Mouse (Mus musculus) lung, embryonic 14.5 days (tissue): ENCODE data around the gene Atp5j2. TPM values are rescaled to one million over a fixed set of nuclear protein-coding genes. Genes with fewer than 3 reads are reported as not detected.

Experiments used
- ATAC-seq: fragments of 200-750 bp; cut with Nextera tagmentation; 2 replicates; pipeline ENCODE4 v1.8.0; 2017; ENCODE audit warnings: mild to moderate bottlenecking, moderate TSS enrichment, moderate library complexity; ENCODE audit not compliant: insufficient read depth
- DNase-seq: peaks from one replicate; pipeline ENCODE4 v3.0.0-alpha.2; 2015
- H3K27ac ChIP-seq: fragments of 300-500 bp; sonication (generic); 2 replicates; pipeline ENCODE4 v1.5.1; 2014; ENCODE audit warnings: low read depth, mild to moderate bottlenecking, moderate library complexity
- H3K27me3 ChIP-seq: fragments of 300-500 bp; sonication (generic); 2 replicates; pipeline ENCODE4 v1.6.1; 2014; ENCODE audit warnings: low read length, control low read depth; ENCODE audit not compliant: insufficient read depth
- H3K36me3 ChIP-seq: fragments of 300-500 bp; sonication (generic); 2 replicates; pipeline ENCODE4 v1.6.1; 2014; ENCODE audit warnings: control low read depth; ENCODE audit not compliant: insufficient read depth
- H3K4me1 ChIP-seq: fragments of 300-500 bp; sonication (generic); 2 replicates; pipeline ENCODE4 v1.6.1; 2014; ENCODE audit warnings: antibody characterized with exemption, control low read depth; ENCODE audit not compliant: insufficient read depth
- H3K4me2 ChIP-seq: fragments of 300-500 bp; sonication (generic); 2 replicates; pipeline ENCODE4 v1.6.1; 2014; ENCODE audit warnings: mild to moderate bottlenecking
- H3K4me3 ChIP-seq: fragments of 300-500 bp; sonication (generic); 2 replicates; pipeline ENCODE4 v1.5.1; 2014; ENCODE audit warnings: low read depth, low read length
- H3K9ac ChIP-seq: fragments of 300-500 bp; sonication (generic); 2 replicates; pipeline ENCODE4 v1.6.1; 2014
- H3K9me3 ChIP-seq: fragments of 300-500 bp; sonication (generic); 2 replicates; pipeline ENCODE4 v1.6.1; 2016; ENCODE audit warnings: low read depth, low read length, control low read depth
- CTCF ChIP-seq: IDR thresholded peaks from 2 replicates; pipeline ENCODE4 v1.5.1; 2016; ENCODE audit warnings: antibody characterized with exemption, low read depth
- WGBS: fragments of 180-500 bp; shearing (Covaris S2); extraction: QIAGEN DNeasy Blood & Tissue Kit; methylation state at CpG from one replicate; pipeline ENCODE4 v1.1.7; 2014; 5-methylcytosine and 5-hydroxymethylcytosine counted together
- polyA plus RNA-seq: library from polyadenylated mRNA; unstranded; fragments of >200 nt; fragmentation: Nextera tagmentation; extraction: Ambion mirVana; gene quantifications from 2 replicates; pipeline ENCODE4 v1.2.1, GENCODE M21; 2014

Gene Atp5j2
- polyA plus RNA-seq, 1 experiment from 2014 or later = 564 TPM

DNA sequence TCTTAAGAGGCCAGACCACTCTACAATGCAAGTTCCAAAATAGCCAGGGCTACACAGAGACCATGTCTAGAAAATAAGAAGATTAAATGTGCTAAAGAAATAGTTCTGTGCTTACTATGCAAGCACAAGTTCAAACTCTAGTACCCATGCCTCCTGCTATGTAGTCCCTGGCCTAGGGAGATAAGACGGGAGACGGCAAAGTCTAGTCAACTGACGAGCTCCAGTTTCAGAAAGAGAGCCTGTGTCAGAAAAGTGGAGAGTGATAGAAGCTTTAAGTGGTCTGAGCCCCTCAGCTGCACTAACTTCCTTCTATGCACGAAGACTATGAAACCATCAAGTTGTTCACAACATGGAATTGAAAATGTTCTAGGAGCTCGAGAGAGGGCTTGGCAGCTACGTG, 42.6 kb downstream of the Atp5j2 start:
- Histone ChIP-seq H3K27ac (no peak overlapping the region), H3K27me3 (no peaks in the 10 kb centered on the region), H3K36me3 (peaks cover 86% of the 10 kb centered on the region), H3K9me3 (no peaks in the 10 kb centered on the region), H3K4me3 (no peak overlapping the region), H3K4me1 (no peaks in the 10 kb centered on the region), H3K9ac (no peak overlapping the region), H3K4me2 (no peak overlapping the region)
- 83% methylated on average over 6 of the region's 6 CpGs for WGBS
- no peak for TF ChIP-seq CTCF
- no peak for DNase-seq
- ATAC-seq = no peak

DNA sequence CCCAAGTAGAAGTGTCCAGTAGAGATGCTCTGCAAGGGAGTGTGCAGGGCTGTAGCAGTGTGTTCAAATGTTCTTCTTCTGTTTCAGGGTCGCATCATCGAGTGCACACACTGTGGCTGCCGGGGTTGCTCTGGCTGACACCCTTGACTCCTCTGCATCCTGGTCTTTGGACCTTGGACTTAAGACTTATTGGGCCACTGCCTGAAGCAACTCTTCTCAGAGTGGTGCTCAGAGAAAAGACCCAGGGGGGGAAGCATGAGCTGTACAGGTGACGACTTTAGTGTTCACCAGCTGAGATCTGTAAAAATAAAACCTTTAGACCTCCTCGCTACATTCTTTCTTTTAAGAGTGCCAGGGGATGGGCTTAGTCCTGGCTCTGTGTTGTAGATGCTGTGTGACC, 44.1 kb downstream of the Atp5j2 start:
- ATAC-seq = no peak

DNA sequence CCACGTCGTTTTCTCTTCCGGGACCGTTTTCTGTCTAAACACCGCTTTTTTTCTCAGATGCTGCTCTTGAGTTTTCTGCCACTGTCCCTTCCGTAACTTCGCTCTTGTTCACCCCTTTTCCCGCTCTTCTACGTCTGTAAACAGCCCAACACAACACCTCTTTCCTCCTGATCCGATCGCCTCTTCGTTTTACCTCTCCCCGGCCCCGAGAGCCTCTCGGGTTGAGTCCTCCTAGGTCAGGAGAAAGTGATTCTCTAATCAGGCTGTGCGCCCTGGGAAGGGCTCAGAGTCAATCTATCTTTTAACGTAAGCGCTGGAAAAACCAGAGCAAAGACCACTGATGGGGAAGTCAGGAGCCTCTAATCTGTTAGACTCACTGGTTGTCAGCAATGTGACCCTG, 51.3 kb downstream of the Atp5j2 start:
- H3K27me3 ChIP-seq = no peaks in the 10 kb centered on the region
- H3K27ac ChIP-seq = peak overlapping the region; percentile 90
- H3K4me3 ChIP-seq = peak overlapping the region; percentile 96
- H3K4me1 ChIP-seq = 0 out of 2 replicates have a peak, but pooled peaks cover 3% of the 10 kb centered on the region
- under 1% methylated on average over 18 of the region's 18 CpGs for WGBS
- H3K4me2 ChIP-seq = peak overlapping the region; percentile 94
- ATAC-seq (peak; percentile 5; the same call in 1 of the 2 replicates), DNase-seq (no peak)
- H3K36me3 ChIP-seq = peaks cover 57% of the 10 kb centered on the region
- no peaks in the 10 kb centered on the region for H3K9me3 ChIP-seq
- H3K9ac ChIP-seq = peak overlapping the region; percentile 90
- no peak for TF ChIP-seq CTCF

More for the DNA sequence above, 44.1 kb downstream of the Atp5j2 start:
- Histone ChIP-seq H3K9ac (no peak overlapping the region), H3K27me3 (no peaks in the 10 kb centered on the region), H3K27ac (no peak overlapping the region), H3K4me2 (no peak overlapping the region), H3K36me3 (peaks cover 88% of the 10 kb centered on the region), H3K4me3 (no peak overlapping the region), H3K4me1 (no peaks in the 10 kb centered on the region), H3K9me3 (no peaks in the 10 kb centered on the region)
- WGBS = 89% methylated on average over 5 of the region's 5 CpGs
- no peak for TF ChIP-seq CTCF
- no peak for DNase-seq

DNA sequence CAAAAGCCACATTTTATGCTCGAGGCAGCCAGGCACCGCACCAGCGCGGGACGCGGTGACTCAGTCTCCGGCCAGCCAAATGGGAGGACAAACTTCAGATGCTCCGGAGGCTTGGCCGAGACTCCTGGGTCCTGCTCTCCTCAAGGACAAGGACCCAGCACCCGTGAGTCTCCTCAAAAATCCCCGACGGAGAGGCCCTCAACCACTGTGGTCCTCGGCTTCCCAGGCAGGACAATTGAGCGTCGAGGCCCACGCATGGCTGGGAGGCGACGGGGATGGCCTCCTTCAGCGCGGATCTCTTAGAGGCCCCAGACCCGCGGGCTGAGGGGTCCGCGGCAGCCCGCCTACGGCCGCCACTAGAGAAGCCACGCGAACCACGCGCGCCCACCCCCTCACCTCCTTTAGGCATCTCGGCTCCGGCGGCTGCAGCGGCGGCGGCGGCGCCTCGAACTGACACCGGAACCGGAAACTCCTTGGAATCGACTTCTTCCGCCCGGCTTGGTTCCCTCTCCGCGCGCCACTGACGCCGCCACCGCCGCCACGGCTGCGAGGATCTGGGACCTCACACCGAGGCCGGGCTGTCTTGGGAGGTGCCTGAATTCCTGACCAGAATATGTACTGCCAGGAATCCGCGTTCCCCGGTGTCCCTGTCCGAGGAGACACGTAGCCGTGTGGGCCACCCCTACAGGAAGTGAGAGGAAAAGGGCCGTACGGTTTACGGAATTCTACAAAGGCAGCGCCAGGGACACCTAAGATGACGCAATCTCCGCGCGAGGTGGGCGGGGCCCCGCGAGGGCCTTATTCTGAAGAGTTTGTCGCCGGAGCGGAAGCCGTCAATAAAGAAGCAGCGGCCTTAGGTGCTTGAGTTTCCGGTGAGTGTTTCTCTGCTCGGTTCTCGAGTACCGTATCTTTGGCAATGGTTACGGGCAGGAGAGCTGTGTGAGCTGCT, 52.0 kb downstream of the Atp5j2 start, which contains the start of the genes Pdap1 and Bud31:
Gene Pdap1 (minus strand): TSS at position 668 of the 949 bp plus-strand sequence.
Gene Bud31 (plus strand): TSS at position 792 of the 949 bp plus-strand sequence.
- peak within 1 kb of the TSS; percentile 90 for H3K27ac ChIP-seq
- peak within 1 kb of the TSS; percentile 90 for H3K9ac ChIP-seq
- peak within 1 kb of the TSS; percentile 94 for H3K4me2 ChIP-seq
- H3K4me3 ChIP-seq = peak within 1 kb of the TSS; percentile 96
- ATAC-seq (peak; percentile 95), DNase-seq (peak; percentile 97)
- 0 out of 2 replicates have a peak, but pooled peaks have one; percentile 16 for TF ChIP-seq CTCF
- H3K27me3 ChIP-seq = no peaks in the 10 kb centered on the region
- 0 out of 2 replicates have a peak, but pooled peaks cover 3% of the 10 kb centered on the region for H3K4me1 ChIP-seq
- no peaks in the 10 kb centered on the region for H3K9me3 ChIP-seq
- peaks cover 57% of the 10 kb centered on the region for H3K36me3 ChIP-seq
- WGBS = under 1% methylated on average over 84 of the region's 84 CpGs

DNA sequence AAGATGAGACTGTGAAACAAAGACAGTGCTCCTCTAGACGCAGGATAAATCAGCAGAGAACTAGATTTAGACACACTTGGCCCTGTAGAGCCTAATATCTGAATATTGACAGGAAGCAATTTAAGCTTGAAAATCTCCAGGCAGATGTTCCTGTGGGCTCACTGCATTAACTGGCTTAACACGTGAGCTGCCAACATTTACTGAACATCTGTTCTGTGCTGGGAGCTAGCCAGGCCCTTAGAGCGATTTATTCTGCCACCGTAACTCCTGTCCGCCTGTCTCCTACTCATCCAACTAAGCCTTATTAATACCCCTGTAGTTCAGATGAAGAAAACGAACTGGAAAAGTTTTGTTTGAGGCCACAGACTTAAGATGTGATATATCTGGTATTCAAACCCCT, 53.0 kb downstream of the Atp5j2 start:
- Histone ChIP-seq H3K9me3 (no peaks in the 10 kb centered on the region), H3K36me3 (peaks cover 57% of the 10 kb centered on the region), H3K4me2 (peak overlapping the region; percentile 94), H3K27ac (no peak overlapping the region), H3K27me3 (no peaks in the 10 kb centered on the region), H3K4me3 (peak overlapping the region; percentile 96), H3K9ac (peak overlapping the region; percentile 90), H3K4me1 (0 out of 2 replicates have a peak, but pooled peaks cover 3% of the 10 kb centered on the region)
- 10% methylated on average over 6 of the region's 6 CpGs for WGBS
- TF ChIP-seq CTCF = no peak
- ATAC-seq (no peak), DNase-seq (peak; percentile 48)

Other genes with a start within 250 kb of the Atp5j2 start
- gene Smurf1, start 226.2 kb downstream of the Atp5j2 start, polyA plus RNA-seq = 27.0 and 28.3 TPM in 2 replicates
- not detected in 2 replicates for gene Gm4871, start 159.3 kb downstream of the Atp5j2 start, polyA plus RNA-seq
- not detected in 2 replicates for gene 1700018F24Rik, start 149.1 kb downstream of the Atp5j2 start, polyA plus RNA-seq
- gene Arpc1a, start 108.2 kb downstream of the Atp5j2 start, polyA plus RNA-seq = 144 and 148 TPM in 2 replicates
- gene Kpna7, start 108.0 kb downstream of the Atp5j2 start, polyA plus RNA-seq = not detected in 2 replicates
- gene Arpc1b, start 77.8 kb downstream of the Atp5j2 start, polyA plus RNA-seq = 182 and 189 TPM in 2 replicates
- 107 and 113 TPM in 2 replicates for gene Pdap1, start 51.8 kb downstream of the Atp5j2 start, polyA plus RNA-seq
- 201 and 204 TPM in 2 replicates for gene Bud31, start 51.7 kb downstream of the Atp5j2 start, polyA plus RNA-seq
- gene Ptcd1, start 25.0 kb downstream of the Atp5j2 start, polyA plus RNA-seq = 13.0 and 14.4 TPM in 2 replicates
- gene Cpsf4, start 24.8 kb downstream of the Atp5j2 start, polyA plus RNA-seq = 36.5 and 42.3 TPM in 2 replicates
- 7.0 and 7.5 TPM in 2 replicates for gene Zkscan14, start 9.8 kb upstream of the Atp5j2 start, polyA plus RNA-seq
- gene Zkscan5, start 12.5 kb upstream of the Atp5j2 start, polyA plus RNA-seq = 12.9 and 13.4 TPM in 2 replicates
- 34.4 and 37.0 TPM in 2 replicates for gene Zfp655, start 39.7 kb upstream of the Atp5j2 start, polyA plus RNA-seq
- gene Zscan25, start 88.4 kb upstream of the Atp5j2 start, polyA plus RNA-seq = 0.36 and 0.57 TPM in 2 replicates
- not detected in 2 replicates for gene Cyp3a57, start 153.2 kb upstream of the Atp5j2 start, polyA plus RNA-seq